Mouse (Mus musculus) myocyte (in vitro differentiated cells): ENCODE results near the gene Spo11. TPM values are rescaled to one million over a fixed set of nuclear protein-coding genes. Genes with fewer than 3 reads are reported as not detected.

Source experiments
- H3K27me3 ChIP-seq: one replicate; pipeline ENCODE4 v1.6.1; 2011; ENCODE audit not compliant: control insufficient read depth, insufficient read depth, insufficient read length
- H3K36me3 ChIP-seq: one replicate; pipeline ENCODE4 v1.6.1; 2011; ENCODE audit not compliant: control insufficient read depth, insufficient read depth
- H3K4me2 ChIP-seq: one replicate; pipeline ENCODE4 v1.6.1; 2011; ENCODE audit warnings: low read depth, control low read depth
- H3K4me3 ChIP-seq: one replicate; pipeline ENCODE4 v1.5.1; 2011; ENCODE audit warnings: mild to moderate bottlenecking, control low read depth, moderate library complexity
- H3K79me2 ChIP-seq: one replicate; pipeline ENCODE4 v1.6.1; 2011; ENCODE audit not compliant: control insufficient read depth, insufficient read depth
- H3ac ChIP-seq: one replicate; pipeline ENCODE4 v1.6.1; 2011; ENCODE audit not compliant: control insufficient read depth, insufficient read length
- CEBPB ChIP-seq: IDR thresholded peaks from 2 replicates; pipeline ENCODE4 v1.6.1; 2011; ENCODE audit warnings: mild to moderate bottlenecking, moderate library complexity; ENCODE audit not compliant: poor library complexity, insufficient read depth, severe bottlenecking
- E2F4 ChIP-seq: IDR thresholded peaks from one replicate; pipeline ENCODE4 v1.6.1; 2011; ENCODE audit warnings: mild to moderate bottlenecking, control low read depth, moderate library complexity; ENCODE audit not compliant: insufficient read depth
- MAX ChIP-seq: IDR thresholded peaks from one replicate; pipeline ENCODE4 v1.6.1; 2011; ENCODE audit warnings: low read depth, mild to moderate bottlenecking, control low read depth
- MYOD1 ChIP-seq, 3 experiments: IDR thresholded peaks; one replicate each; pipeline ENCODE4 v1.6.1; 2011; ENCODE audit warnings: control low read depth in 2 of 3, low read depth in 2 of 3, mild to moderate bottlenecking in 2 of 3, moderate library complexity in 1 of 3; ENCODE audit not compliant: insufficient read length in 2 of 3, control insufficient read depth in 1 of 3
- MYOG ChIP-seq, 3 experiments: IDR thresholded peaks; one replicate each; pipeline ENCODE4 v1.6.1; 2011; ENCODE audit warnings: control low read depth in 2 of 3, low read depth in 2 of 3, mild to moderate bottlenecking in 2 of 3; ENCODE audit not compliant: insufficient read length in 2 of 3, control insufficient read depth in 1 of 3, insufficient read depth in 1 of 3
- POLR2A ChIP-seq: IDR thresholded peaks from one replicate; pipeline ENCODE4 v1.6.1; 2011; ENCODE audit warnings: low read depth, mild to moderate bottlenecking, control low read depth, moderate library complexity; ENCODE audit not compliant: insufficient read length
- POLR2AphosphoS2 ChIP-seq: IDR thresholded peaks from one replicate; pipeline ENCODE4 v1.6.1; 2011; ENCODE audit warnings: low read depth, control low read depth; ENCODE audit not compliant: insufficient read length
- REST ChIP-seq: IDR thresholded peaks from one replicate; pipeline ENCODE4 v1.6.1; 2011; ENCODE audit warnings: mild to moderate bottlenecking, control low read depth, moderate library complexity; ENCODE audit not compliant: insufficient read depth, insufficient read length
- SRF ChIP-seq: IDR thresholded peaks from one replicate; pipeline ENCODE4 v1.6.1; 2011; ENCODE audit warnings: low read depth; ENCODE audit not compliant: control insufficient read depth, insufficient read length
- TCF12 ChIP-seq: IDR thresholded peaks from one replicate; pipeline ENCODE4 v1.6.1; 2011; ENCODE audit warnings: mild to moderate bottlenecking, control low read depth; ENCODE audit not compliant: poor library complexity, insufficient read depth, severe bottlenecking
- TCF3 ChIP-seq: IDR thresholded peaks from one replicate; pipeline ENCODE4 v1.6.1; 2011; ENCODE audit warnings: low read depth, control low read depth; ENCODE audit not compliant: insufficient read length
- USF1 ChIP-seq: IDR thresholded peaks from one replicate; pipeline ENCODE4 v1.6.1; 2011; ENCODE audit warnings: low read depth, mild to moderate bottlenecking, control low read depth, moderate library complexity
- polyA plus RNA-seq: library from polyadenylated mRNA; unstranded; fragments of >200 nt; fragmentation: generic; extraction: Trizol; gene quantifications from one replicate; pipeline ENCODE4 v1.2.1, GENCODE M21; 2012; ENCODE audit warnings: missing spikeins

The Spo11 gene
- polyA plus RNA-seq, 1 experiment, result not detected

DNA sequence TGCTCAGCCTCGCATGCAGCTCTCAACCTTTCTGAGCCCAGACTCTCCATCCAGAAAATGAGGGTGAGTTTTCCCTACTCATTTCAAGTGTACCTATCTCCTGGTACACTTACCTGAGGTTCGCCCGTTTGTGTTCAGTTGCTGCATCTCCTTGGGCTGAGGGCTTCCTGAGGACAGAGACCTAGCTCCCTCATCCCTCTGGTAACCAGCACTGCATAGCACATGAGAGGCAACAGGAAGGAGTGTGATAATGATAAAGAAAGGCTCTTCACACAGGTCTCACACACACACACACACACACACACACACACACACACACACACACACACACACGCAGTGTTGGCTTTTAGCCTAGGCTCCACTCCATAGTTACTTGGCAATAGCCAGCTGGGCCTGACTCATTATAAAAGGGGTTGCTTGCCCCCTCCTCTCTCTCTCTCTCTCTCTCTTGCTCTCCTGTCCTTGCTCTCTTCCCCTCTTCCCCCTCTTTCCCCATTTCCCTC lies 682 bp downstream of the Spo11 start:
- no peak overlapping the region for H3K4me2 ChIP-seq
- H3K27me3 ChIP-seq, result peaks cover 4% of the 10 kb centered on the region
- no peaks in the 10 kb centered on the region for H3K79me2 ChIP-seq
- TF ChIP-seq MYOD1 (IDR thresholded peaks at IDR 0.05; ENCODE audit: control insufficient read depth in 1 of 3, insufficient read length in 2 of 3, low read depth in 2 of 3), result no peak
- no peak for TF ChIP-seq SRF
- H3K4me3 ChIP-seq, result no peak overlapping the region
- H3K36me3 ChIP-seq, result no peaks in the 10 kb centered on the region
- H3ac ChIP-seq, result no peak overlapping the region

DNA sequence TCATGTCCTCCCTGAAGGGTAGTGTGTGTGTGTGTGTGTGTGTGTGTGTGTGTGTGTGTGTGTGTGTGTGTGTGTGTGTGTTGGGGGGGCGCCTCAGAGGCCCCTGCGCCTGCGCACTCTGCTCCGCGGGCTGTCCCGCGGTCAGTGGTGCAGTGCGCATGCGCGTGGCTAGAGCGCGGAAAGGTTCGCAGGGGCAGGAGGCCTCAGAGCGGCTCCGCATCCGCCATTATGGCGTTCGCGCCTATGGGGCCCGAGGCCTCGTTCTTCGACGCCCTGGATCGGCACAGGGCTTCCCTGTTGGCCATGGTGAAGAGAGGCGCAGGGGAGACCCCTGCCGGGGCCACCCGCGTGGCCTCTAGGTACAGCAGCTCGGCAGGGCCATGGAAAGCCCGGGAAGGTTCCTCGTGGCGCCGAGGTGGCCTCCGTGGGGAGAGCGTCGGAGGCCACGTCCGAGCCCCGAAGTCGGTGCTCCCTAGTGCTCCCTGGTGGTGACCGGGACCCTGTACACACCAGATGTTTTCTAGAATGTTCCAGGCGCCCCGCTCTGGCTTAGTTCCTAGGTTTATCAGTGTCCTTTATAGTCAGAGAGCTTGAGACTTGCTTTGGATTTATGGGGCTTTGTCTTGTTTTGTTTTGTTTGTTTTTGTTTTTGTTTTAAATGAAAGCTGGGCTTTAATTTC lies 2.3 kb downstream of the Spo11 start:
- Histone ChIP-seq H3K79me2 (no peaks in the 10 kb centered on the region), H3K4me3 (no peak overlapping the region), H3K36me3 (no peaks in the 10 kb centered on the region), H3ac (no peak overlapping the region), H3K4me2 (no peak overlapping the region), H3K27me3 (peaks cover 9% of the 10 kb centered on the region)
- no peak for TF ChIP-seq TCF12
- TF ChIP-seq SRF, result no peak
- no peak for TF ChIP-seq E2F4
- no peak for TF ChIP-seq MYOG (IDR thresholded peaks at IDR 0.05; ENCODE audit: control insufficient read depth in 1 of 3, insufficient read depth in 1 of 3, insufficient read length in 2 of 3, low read depth in 2 of 3)
- no peak for TF ChIP-seq MYOD1 (IDR thresholded peaks at IDR 0.05; ENCODE audit: control insufficient read depth in 1 of 3, insufficient read length in 2 of 3, low read depth in 2 of 3)
- TF ChIP-seq POLR2A, result no peak
- no peak for TF ChIP-seq REST
- TF ChIP-seq TCF3, result no peak
- no peak for TF ChIP-seq USF1
- no peak for TF ChIP-seq CEBPB
- TF ChIP-seq POLR2AphosphoS2, result no peak
- no peak for TF ChIP-seq MAX

DNA sequence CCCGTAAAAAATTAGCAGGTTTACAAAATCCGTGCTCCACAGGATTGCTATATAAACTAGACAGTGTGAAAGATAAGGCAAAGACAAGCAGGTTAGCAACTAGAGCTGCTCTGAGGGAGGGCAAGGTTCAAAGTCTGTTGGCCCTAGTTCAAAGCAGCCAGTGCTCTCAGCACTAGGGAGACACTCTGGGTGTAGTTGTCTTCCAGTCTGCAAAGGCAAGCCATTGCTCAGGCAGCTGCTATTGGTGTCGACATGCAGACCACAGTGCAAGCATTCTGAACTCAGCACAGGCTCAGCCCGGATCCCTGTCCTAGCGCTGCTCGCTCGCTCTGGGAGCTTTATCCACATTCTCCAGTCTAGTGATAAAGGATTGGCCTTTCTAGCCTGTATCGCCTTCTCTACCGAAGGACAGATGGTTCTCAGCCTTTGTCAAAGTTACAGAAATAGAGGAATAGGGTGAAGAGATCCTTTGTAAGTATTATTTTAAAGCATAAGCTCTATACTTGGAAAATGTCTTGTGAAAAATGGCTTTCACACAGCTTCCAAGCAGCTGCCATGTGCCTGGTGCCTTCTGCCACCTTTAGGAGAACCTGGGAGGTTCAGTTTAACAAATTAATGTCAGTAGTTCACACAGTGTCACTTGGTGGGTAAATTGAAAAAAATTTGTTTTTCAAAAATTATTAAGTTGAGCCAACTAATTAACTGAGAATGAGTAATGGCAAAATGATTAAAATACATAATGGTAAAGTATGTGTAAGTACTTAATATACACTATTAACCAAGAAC lies 5.5 kb downstream of the Spo11 start:
- TF ChIP-seq TCF3, result no peak
- no peak for TF ChIP-seq MYOD1 (IDR thresholded peaks at IDR 0.05; ENCODE audit: control insufficient read depth in 1 of 3, insufficient read length in 2 of 3, low read depth in 2 of 3)
- TF ChIP-seq POLR2AphosphoS2, result no peak
- no peak for TF ChIP-seq TCF12
- TF ChIP-seq MAX, result no peak
- TF ChIP-seq MYOG (IDR thresholded peaks at IDR 0.05; ENCODE audit: control insufficient read depth in 1 of 3, insufficient read depth in 1 of 3, insufficient read length in 2 of 3, low read depth in 2 of 3), result no peak
- no peak for TF ChIP-seq SRF
- no peak for TF ChIP-seq POLR2A
- TF ChIP-seq USF1, result no peak
- TF ChIP-seq CEBPB, result no peak
- TF ChIP-seq REST, result no peak
- no peak for TF ChIP-seq E2F4
- H3K27me3 ChIP-seq, result peaks cover 37% of the 10 kb centered on the region
- no peak overlapping the region for H3K4me2 ChIP-seq
- H3K4me3 ChIP-seq, result no peak overlapping the region
- H3K36me3 ChIP-seq, result no peaks in the 10 kb centered on the region
- no peak overlapping the region for H3ac ChIP-seq
- no peaks in the 10 kb centered on the region for H3K79me2 ChIP-seq

DNA sequence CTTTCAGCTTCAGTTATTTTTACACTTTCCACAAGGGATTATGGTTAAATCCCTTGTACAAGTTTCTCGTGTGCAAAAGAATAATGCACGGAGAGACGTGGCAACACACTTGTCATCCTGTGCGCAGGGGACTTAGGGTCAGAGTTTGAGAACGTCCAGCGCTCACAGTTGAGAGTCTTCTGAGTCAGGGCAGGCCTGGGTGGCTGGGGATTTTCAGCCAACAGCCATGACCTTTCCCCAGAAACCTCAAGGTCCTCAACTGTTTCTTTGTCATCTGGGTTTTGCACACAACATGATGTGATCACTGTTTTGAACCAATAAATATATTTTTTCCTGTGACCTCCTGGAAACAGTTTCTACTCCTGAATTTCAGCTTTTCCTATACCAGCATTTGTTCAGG lies 12.7 kb downstream of the Spo11 start:
- TF ChIP-seq POLR2A (no peak), REST (no peak), MYOD1 (IDR thresholded peaks at IDR 0.05; ENCODE audit: control insufficient read depth in 1 of 3, insufficient read length in 2 of 3, low read depth in 2 of 3) (no peak), POLR2AphosphoS2 (no peak), E2F4 (no peak), USF1 (no peak), MAX (no peak), MYOG (IDR thresholded peaks at IDR 0.05; ENCODE audit: control insufficient read depth in 1 of 3, insufficient read depth in 1 of 3, insufficient read length in 2 of 3, low read depth in 2 of 3) (no peak), SRF (no peak), TCF3 (no peak), CEBPB (no peak), TCF12 (no peak)
- Histone ChIP-seq H3K36me3 (no peaks in the 10 kb centered on the region), H3K27me3 (peaks cover 63% of the 10 kb centered on the region)

DNA sequence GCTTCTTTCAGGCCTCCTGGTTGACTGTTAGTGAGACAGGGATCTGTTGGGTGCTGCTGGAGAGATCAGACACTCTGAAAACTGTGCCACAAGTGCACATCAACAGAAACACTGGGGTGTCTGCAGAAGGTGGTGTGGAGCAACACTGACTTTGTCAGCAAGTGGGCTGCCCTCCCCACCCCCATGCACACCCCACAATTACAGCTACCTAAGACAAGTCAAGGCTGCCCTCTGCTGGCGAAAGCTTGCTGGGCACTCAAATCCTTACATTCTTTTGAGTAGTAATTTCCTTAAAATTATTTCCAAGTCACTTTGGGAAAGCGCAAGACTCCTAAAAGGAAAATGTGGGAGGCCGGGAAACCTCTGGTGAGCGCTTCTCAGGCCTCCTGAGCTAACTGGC lies 18.7 kb downstream of the Spo11 start:
- Histone ChIP-seq H3K4me3 (no peak overlapping the region), H3K36me3 (no peaks in the 10 kb centered on the region), H3K4me2 (no peak overlapping the region), H3ac (no peak overlapping the region), H3K79me2 (peaks cover 9% of the 10 kb centered on the region), H3K27me3 (peaks cover 6% of the 10 kb centered on the region)
- TF ChIP-seq MYOD1 (IDR thresholded peaks at IDR 0.05; ENCODE audit: control insufficient read depth in 1 of 3, insufficient read length in 2 of 3, low read depth in 2 of 3) (no peak), E2F4 (no peak), CEBPB (no peak), MYOG (IDR thresholded peaks at IDR 0.05; ENCODE audit: control insufficient read depth in 1 of 3, insufficient read depth in 1 of 3, insufficient read length in 2 of 3, low read depth in 2 of 3) (no peak), MAX (no peak), POLR2A (no peak), REST (no peak), TCF3 (no peak), USF1 (no peak), POLR2AphosphoS2 (no peak), SRF (no peak), TCF12 (no peak)

More for the DNA sequence above, 12.7 kb downstream of the Spo11 start:
- Histone ChIP-seq H3K4me3 (no peak overlapping the region), H3K79me2 (no peaks in the 10 kb centered on the region), H3K4me2 (no peak overlapping the region), H3ac (no peak overlapping the region)
